Mouse (Mus musculus) mammary gland, adult 2 months (tissue): ENCODE data around the gene Hdac1. TPM values are rescaled to one million over a fixed set of nuclear protein-coding genes. Genes with fewer than 3 reads are reported as not detected.

Source experiments
- polyA plus RNA-seq: library from polyadenylated mRNA; depleted of rRNA; stranded (reverse); fragments of >200 nt; gene quantifications from 2 replicates; pipeline ENCODE4 v1.2.3, GENCODE M21; 2012; ENCODE audit warnings: low replicate concordance; rRNA removed

Gene Hdac1
- 48.9 and 65.4 TPM in 2 replicates for polyA plus RNA-seq

GRCm38 (mm10) chr4:129542592-129543141 is at the start of gene Hdac1:
TSS of gene Hdac1 (minus strand) at chr4:129542713.

GRCm38 (mm10) chr4:129578466-129578865 is 36.0 kb upstream of the Hdac1 start, which contains the start of gene Fam167b:
TSS of gene Fam167b (minus strand) at chr4:129578549.

DNA sequence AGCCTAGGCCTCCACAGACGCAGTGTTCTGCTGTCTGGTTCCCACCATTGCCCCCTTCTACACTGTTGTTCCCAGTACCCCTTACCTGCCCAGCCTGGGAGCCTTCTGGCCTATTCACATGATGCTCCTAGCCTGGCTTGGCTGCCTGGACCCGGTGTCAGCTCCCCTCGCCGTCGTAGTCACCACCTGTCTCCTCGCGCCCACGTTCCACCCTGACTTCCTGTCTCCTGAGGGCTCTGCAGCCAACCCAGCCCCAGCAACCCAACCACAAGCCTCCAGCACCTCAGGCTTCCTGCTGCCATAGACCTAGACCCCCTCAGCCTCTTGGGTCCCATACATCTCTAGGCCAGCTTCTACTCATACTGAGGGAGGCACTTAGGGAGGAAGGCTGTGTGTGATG is 30.9 kb upstream of the Hdac1 start, which contains the start of gene Lck:
TSS of gene Lck (minus strand) at position 212 of the 400 bp plus-strand sequence.

DNA sequence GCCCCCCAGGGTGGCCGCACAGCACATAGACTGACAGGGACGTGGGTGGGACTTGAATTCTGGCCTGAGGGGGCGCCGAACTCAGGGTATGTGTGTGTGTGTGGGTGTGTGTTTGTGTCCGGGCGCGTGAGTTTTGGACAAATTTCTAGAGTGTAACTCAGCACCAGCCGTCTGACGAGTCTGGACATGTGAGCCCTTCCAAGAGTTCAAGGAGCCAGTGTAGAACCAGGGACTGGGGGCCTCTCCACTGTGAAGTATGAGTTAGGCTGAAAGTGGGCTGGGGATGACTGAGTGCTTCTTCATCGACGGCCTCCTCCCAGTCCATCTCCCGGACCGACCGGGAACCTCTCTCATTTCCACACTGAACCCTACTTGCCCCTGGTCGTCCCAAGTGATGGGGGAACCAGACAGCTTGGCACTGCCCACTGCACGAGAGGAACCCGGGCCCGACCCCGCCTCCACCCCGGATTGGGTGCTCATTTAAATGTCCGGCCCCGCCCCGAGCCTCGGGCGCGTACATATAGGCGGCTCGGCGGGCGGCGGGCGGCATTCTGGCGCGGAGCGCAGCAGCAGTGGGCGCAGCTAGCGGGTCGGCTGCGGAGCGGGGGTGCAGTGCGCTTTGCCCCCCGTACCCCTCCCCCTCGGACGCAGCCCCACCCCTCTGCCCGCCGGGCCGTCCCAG is 29.3 kb downstream of the Hdac1 start, which contains the start of gene Marcksl1:
TSS of gene Marcksl1 (plus strand) at position 496 of the 682 bp plus-strand sequence.

DNA sequence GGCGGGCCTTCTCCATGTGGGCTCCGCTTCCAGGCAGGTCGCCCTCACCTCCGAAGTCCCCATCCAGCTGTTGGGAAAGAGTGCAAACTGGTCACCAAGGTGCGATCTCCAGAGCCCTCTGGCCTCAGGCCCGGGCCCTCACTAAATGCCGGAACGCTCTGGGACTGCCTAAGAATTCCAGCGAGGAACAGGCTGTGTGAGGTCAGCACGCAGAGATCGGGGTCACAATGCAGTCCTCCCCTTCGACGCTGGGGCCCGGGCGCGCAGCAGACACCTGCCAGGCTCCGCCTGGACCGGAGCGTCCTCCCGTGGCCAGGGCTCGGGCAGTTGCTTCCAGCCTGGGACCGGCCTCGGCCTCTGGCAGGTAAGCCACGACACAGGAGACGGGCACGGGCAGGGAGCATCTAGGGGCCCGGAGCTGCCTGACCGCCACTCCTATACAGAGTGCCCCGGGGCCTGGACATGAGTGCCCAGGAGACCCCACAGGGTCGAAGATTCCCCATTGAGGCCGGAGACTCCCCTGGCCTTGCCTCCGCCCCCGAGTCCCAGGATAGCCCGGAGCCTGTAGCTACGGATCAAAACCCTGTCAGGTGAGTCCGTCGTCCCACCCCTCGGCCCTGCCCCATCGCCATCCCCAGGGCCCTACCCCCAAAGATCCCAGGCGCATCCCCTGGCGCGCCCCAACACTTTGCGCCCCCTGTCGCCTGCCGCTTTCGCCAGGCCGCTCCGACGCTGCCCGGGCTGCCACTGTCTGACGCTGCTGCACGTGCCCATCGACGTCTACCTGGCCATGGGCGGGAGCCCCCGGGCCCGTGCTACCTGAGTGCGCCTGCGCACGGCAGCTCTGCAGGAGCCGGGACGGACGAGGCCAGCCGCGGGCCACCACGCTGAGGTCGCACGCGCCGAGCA is 51.3 kb downstream of the Hdac1 start, which contains the start of the genes Tssk3 and Fam229a:
TSS of gene Tssk3 (minus strand) at position 51 of the 909 bp plus-strand sequence.
TSS of gene Fam229a (plus strand) at position 219 of the 909 bp plus-strand sequence.

Other genes starting within 250 kb of the Hdac1 start
- gene Rbbp4, start 207.3 kb downstream of the Hdac1 start, polyA plus RNA-seq, result 18.0 and 32.5 TPM in 2 replicates
- 8.7 and 14.4 TPM in 2 replicates for gene Zbtb8os, start 207.0 kb downstream of the Hdac1 start, polyA plus RNA-seq
- gene Zbtb8a, start 164.6 kb downstream of the Hdac1 start, polyA plus RNA-seq, result 12.2 and 16.3 TPM in 2 replicates
- gene Zbtb8b, start 101.9 kb downstream of the Hdac1 start, polyA plus RNA-seq, result 0.49 and 0.75 TPM in 2 replicates
- gene Bsdc1, start 81.1 kb downstream of the Hdac1 start, polyA plus RNA-seq, result 16.3 and 19.6 TPM in 2 replicates
- gene Tssk3, start 51.7 kb downstream of the Hdac1 start, polyA plus RNA-seq, result not detected in 2 replicates
- gene Fam229a, start 51.5 kb downstream of the Hdac1 start, polyA plus RNA-seq, result 0.80 TPM in 1 of 2 replicates, not detected in the other
- 45.2 and 71.8 TPM in 2 replicates for gene Marcksl1, start 29.1 kb downstream of the Hdac1 start, polyA plus RNA-seq
- 83.2 and 90.2 TPM in 2 replicates for gene Lck, start 30.9 kb upstream of the Hdac1 start, polyA plus RNA-seq
- 5.7 and 7.0 TPM in 2 replicates for gene Fam167b, start 35.8 kb upstream of the Hdac1 start, polyA plus RNA-seq
- gene Eif3i, start 57.9 kb upstream of the Hdac1 start, polyA plus RNA-seq, result 207 and 300 TPM in 2 replicates
- gene Tmem234, start 58.0 kb upstream of the Hdac1 start, polyA plus RNA-seq, result 162 and 188 TPM in 2 replicates
- 2.0 and 2.8 TPM in 2 replicates for gene Dcdc2b, start 71.5 kb upstream of the Hdac1 start, polyA plus RNA-seq
- 42.1 and 57.1 TPM in 2 replicates for gene Iqcc, start 76.4 kb upstream of the Hdac1 start, polyA plus RNA-seq
- 20.3 and 21.3 TPM in 2 replicates for gene Ccdc28b, start 81.2 kb upstream of the Hdac1 start, polyA plus RNA-seq
- 30.1 and 36.2 TPM in 2 replicates for gene Txlna, start 98.4 kb upstream of the Hdac1 start, polyA plus RNA-seq
- gene Kpna6, start 130.1 kb upstream of the Hdac1 start, polyA plus RNA-seq, result 25.7 and 52.9 TPM in 2 replicates
- 33.4 and 41.8 TPM in 2 replicates for gene Tmem39b, start 154.1 kb upstream of the Hdac1 start, polyA plus RNA-seq
- gene Khdrbs1, start 199.6 kb upstream of the Hdac1 start, polyA plus RNA-seq, result 15.1 and 85.6 TPM in 2 replicates